Mouse (Mus musculus): ENCODE results near the gene Bicdl2.

- TF ChIP-seq CTCF (IDR thresholded peaks at IDR 0.05; ENCODE audit: insufficient read depth, low read length) (no peak), POLR2A (IDR thresholded peaks at IDR 0.05; ENCODE audit: borderline replicate concordance, extremely low read depth, low read depth, low read length) (no peak)
These were observed 5.9 kb upstream of the Bicdl2 start for GRCm38 (mm10) chr17:23654410-23654809.

All from lung, adult 2 months (tissue).